Mouse (Mus musculus) urinary bladder, postnatal 10 days (tissue): ENCODE results near the gene Rabgap1l.

ENCODE experiments used
- DNase-seq: peaks from one replicate; pipeline ENCODE4 v3.0.0; 2022; ENCODE audit warnings: low spot score

The Rabgap1l gene

DNA sequence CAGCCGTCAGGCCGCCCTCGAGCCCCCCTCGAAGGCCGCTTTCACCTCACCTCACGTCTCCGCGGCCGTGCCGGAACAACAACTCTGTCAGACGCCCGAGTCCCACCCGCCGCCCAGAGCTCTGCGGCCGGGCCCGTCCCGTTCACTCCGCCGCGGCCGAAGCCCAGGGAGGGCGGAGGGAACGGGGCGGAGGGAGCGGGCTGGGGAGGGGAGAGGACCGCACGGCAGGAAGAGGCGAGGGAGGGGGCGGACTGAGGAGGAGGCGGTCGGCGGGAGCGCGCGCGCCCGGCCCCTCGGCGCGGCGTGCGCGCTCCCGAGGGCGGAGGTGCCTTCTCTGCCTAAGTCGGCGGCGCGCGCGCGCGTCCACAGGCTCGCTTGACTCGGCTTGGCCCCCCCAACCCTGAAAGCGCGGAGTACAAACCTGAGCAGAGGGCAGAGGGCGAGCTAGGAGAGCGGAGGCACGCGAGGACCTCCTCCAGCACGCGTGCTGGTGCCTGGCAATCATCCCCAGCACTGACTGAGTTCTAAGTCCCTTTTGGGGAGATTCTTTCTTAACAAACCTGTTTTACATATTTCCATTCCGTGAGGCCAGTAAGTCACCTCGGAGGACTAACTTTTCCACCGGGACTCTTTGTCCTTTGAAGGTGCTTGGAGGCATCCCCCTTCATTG, at the start of gene Rabgap1l:
TSS of gene Rabgap1l (minus strand) at position 526 of the 670 bp plus-strand sequence.
- DNase-seq: peak; percentile 23

GRCm38 (mm10) chr1:160842567-160842966, 49.6 kb upstream of the Rabgap1l start:
- DNase-seq: no peak

GRCm38 (mm10) chr1:160840618-160841017, 47.6 kb upstream of the Rabgap1l start:
- DNase-seq: no peak

GRCm38 (mm10) chr1:160839095-160839494, 46.1 kb upstream of the Rabgap1l start:
- DNase-seq: no peak

DNA sequence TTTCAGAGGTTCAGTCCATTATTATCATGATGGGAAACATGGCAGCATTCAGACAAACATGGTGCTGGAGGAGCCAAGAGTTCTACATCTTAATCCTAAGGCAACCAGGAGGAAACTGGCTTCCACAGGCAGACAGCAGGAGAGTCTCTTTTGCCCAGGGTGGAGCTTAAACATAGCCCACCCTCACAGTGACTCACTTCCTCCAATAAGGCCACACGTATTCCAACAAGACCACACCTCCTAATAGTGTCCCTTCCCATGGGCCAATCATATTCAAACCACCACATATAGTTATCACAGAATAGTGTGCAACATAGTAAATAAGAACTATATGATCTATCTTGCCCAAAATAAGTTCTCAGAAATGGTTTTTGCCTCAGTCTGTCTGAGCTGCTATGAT, 41.4 kb upstream of the Rabgap1l start:
- DNase-seq: no peak

GRCm38 (mm10) chr1:160832267-160833021, 39.4 kb upstream of the Rabgap1l start:
- DNase-seq: no peak

DNA sequence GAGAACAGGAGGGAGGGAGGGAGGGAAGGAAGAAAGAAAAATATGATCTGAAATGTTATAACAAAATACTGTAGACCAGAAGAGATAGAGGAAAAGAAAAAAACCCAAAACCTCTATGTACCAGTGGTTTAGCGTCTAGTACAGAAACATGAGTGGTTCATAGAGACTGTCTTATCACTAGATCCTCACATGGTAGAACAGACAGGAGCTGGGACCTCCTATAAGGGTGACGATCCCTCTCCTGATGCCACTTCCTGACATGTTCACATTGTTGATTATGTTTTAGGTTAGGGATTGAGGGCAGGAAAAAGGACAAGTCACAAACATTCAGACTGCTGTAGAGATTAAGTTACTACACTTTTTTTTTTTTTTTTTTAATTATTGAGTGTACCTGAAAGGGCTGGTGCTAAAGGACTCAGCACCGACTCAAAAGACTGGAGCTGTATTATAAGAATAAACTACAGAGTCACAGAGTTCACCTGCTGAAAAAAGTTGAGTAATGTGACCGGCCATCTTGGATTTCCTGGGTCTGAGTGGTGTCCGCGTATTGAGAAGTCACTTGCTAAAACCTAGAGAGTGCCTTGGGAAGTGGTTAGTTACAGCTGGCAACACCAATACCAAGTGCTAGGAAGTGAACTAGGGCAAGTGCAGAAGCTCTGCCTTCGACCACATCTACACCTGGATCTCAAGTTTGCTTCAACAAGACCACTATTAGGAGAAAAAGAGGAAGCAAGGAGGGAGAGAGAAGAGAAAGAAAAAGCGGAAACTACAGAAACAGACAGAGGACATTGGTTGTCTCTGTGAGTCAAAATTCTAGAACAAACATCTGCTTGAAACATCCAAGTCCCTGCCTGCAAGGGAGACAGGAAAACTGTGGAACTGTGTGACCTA, 37.8 kb upstream of the Rabgap1l start:
- no peak for DNase-seq

DNA sequence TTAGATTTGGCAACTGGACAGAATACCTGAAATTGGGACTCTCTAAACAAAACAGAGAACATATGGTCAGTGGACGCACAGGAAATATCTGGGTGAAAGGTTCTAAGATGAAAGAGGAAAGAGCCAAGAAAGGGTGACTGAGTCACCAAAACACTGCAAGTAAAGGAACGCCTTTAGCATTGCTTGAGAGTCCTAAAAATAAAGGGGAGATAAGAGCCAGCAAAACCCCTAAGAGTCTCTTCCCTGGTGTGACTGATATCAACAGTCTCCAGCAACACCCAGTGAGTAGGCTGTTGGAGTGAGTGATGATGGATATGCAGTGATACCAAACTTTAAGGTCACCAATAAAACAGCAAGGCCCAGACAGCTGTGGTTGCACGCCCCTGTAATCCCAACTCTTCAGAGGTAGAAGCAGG, 32.4 kb upstream of the Rabgap1l start:
- DNase-seq: no peak

- DNase-seq: no peak
These were observed 30.6 kb upstream of the Rabgap1l start for GRCm38 (mm10) chr1:160823638-160824037.

DNA sequence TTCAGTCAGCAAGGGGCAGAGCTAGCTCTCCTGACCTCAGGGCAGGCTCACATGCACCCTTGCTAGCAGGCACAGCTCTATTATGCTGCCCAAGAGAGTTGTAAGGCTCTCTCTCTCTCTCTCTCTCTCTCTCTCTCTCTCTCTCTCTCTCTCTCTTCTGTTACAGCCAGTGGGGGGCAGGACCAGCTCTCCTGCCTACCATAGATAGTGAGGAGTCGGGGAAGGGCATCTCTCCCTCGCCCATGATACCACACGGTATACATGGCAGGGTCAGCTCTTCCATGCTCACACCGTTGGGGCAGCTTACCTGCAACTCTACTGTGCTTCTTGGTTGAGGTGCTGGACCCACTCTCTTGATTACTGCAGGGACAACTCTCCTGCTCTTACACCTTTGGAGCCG, 21.2 kb upstream of the Rabgap1l start:
- no peak for DNase-seq

- DNase-seq: no peak
These were observed 19.4 kb upstream of the Rabgap1l start for GRCm38 (mm10) chr1:160812428-160812827.

DNA sequence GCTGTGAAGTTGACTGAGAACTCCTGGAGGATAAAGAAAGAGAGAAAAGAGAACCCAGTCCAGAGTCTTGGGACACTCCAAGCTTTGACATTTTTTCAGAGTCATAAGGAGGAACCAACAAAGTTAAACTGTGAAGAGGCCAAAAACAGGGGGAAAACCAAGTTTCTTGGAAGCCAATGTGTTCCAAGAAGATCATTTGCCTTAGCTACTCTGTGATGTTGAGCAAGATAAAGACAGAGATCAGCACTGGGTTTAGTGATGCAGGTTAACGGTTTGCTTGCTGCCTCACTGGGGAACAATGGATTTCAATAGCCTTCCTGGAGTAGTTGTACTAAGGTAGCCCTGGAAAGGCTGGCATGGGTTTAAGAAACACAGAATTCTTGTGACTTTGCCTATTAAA, 18.9 kb upstream of the Rabgap1l start:
- no peak for DNase-seq

DNA sequence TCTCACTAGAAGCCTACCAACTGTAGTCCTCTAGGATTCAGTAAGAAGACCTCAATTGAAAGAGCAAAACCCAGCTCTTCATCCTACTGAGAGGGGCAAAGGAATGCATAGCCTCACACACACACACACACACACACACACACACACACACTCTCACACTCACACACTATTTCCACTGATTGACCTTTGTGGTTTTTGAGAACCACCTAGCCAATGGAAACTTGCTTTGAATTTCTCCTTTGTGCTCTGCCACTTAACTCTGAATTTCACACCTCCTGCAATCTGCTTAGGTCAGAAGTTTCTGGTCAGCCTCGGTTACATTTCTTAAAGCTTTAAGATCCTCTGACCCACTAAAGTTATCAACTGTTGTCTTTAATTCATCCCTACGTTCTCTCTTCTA, 12.3 kb upstream of the Rabgap1l start:
- DNase-seq: no peak

DNA sequence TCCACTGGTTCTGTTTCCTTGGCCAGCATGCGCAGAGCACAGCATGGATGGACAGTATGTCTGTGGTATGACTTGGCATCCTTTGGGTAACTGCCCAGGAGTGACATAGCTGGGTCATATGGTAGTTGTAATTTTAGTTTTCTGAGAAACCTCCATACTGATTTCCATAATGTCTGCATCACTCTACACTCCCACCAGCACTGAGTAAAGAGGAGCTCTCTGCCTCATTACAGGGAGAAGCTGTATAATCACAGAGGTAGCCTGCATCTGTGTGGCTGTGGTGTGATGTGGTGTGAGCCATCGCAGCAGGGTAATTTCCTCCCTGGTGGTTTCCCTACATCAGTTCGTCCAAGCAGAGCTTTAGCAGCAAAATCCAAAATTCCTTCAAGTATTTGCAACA, 7.0 kb upstream of the Rabgap1l start:
- no peak for DNase-seq

DNA sequence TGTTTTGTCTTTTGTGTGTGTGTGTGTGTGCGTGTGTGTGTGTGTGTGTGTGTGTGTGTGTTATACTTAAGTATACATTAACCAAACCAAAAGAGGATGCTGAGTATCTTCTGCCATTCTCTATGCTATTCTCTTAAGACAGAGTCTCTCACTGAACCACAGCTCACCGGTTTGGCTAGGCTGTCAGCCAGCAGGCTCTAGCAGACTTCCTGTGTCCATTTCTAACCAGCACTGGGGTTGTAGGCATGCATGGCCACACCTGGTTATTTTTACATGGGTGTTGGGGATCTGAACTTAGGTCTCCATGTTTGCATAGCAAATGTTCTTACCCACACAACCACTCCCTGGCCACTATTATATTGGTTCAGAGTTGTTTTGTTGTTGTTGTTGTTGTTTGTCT, 2.0 kb upstream of the Rabgap1l start:
- DNase-seq: no peak

- DNase-seq: no peak
These were observed 1.1 kb upstream of the Rabgap1l start for GRCm38 (mm10) chr1:160793791-160794757.

DNA sequence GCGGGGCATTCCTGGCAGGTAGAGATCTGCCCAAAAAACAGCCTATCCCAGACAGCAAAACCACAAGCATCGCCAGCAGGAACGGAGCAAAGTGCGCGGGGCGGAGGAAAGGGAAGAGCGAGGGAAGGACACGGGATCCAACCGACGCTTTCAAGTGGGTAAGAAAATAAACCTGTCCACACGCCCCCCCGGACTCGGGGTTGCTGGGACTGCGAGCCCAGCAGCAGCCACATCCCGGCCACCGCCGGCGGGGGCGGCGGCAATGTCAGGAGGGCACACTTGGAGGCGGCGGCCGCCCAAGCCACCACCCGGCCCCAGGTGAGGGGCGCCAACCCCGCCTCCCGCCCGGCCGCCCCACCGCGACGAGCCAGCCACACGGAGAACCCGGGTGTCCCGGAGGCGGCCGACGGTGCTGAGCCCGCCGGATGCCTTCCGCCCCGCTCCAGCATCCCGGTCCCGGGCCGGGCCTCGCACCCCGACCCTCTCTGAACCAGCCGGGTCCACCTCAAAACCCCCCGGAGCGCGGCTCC, 790 bp downstream of the Rabgap1l start:
- DNase-seq: no peak

- DNase-seq: no peak
These were observed 1.4 kb downstream of the Rabgap1l start for GRCm38 (mm10) chr1:160791381-160792155.

DNA sequence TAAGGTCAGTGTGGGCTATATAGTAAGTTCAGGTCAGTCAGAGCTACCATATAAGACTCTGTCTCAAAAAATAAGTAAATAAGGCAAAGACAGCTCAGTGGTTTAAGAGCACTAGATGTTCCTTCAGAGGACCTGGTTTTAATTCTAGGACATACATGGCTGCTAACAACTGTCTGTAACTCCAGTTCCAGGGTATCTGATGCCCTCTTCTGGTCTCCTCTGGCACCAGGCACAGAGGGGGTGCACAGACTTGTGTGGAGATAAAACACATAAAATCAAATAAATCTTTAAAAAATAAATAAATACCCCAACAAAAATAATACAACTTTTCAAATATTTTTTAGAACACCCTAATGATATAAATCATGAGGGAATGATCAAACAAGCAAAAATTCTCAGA, 2.4 kb downstream of the Rabgap1l start:
- no peak for DNase-seq

DNA sequence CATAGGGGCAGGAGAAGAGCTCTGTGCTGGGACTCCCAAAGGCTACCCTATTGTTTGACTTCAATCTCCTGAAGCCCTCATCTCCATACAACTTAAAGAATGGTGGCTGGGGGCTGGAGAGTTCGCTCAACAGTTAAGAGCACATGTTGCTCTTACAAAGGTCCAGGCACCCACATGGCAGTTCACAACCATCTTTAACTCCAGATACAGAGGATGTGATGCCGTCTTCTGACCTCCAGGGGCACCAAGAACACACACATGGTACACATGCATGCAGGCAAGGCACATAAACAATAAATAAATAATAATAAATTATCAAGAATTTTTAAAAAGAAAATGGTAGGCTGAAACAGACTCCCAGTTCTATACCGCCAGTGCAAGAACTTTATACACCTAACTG, 3.1 kb downstream of the Rabgap1l start:
- no peak for DNase-seq
